Mouse (Mus musculus) small intestine, adult 2 months (tissue): Measurements from ENCODE around the gene Tma7.

Source experiments
- CTCF ChIP-seq: fragments of 200-500 bp; IDR thresholded peaks from 2 replicates; pipeline ENCODE4 v1.5.1; 2012; ENCODE audit warnings: low read depth, mild to moderate bottlenecking, control low read depth, inconsistent platforms, low read length, moderate library complexity, mixed read lengths; ENCODE audit not compliant: insufficient replicate concordance, insufficient read length; ENCODE audit errors: extremely low read depth
- POLR2A ChIP-seq: fragments of 200-500 bp; IDR thresholded peaks from 2 replicates; pipeline ENCODE4 v1.6.1; 2012; ENCODE audit warnings: low read depth, mild to moderate bottlenecking, control low read depth, inconsistent platforms, low read length, moderate library complexity

DNA sequence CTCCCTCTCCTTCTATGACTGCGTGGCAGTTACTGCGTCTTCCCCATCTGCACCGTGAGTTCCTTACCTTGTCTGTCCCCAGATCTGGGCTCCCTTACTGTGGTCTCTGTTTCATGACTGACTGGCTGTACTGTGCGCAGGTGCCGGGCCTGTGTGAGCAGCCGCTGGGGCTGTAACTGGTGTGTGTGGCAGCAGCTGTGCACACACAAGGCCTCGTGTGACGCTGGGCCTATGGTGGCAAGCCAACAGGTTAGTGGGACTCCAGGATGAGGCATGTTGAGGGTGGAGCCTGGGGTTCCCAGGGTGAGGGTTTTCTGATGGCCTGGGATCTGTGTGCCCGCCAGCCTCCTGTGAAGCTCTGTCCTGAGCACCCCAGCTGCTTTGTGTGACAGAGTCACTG is 21.7 kb upstream of the Tma7 start:
- TF ChIP-seq POLR2A (no peak), CTCF (no peak)
